Mouse (Mus musculus) testis, postnatal 10 days (tissue): ENCODE data around the gene Clic5.
"Not testable (repeated sequence)": the region's sequence is repeated elsewhere in the genome, so short reads cannot be mapped to it uniquely, and the experiment has no call there.

Source experiments
- DNase-seq: peaks from one replicate; pipeline ENCODE4 v3.0.0; 2021; ENCODE audit warnings: low spot score

Clic5 gene

DNA sequence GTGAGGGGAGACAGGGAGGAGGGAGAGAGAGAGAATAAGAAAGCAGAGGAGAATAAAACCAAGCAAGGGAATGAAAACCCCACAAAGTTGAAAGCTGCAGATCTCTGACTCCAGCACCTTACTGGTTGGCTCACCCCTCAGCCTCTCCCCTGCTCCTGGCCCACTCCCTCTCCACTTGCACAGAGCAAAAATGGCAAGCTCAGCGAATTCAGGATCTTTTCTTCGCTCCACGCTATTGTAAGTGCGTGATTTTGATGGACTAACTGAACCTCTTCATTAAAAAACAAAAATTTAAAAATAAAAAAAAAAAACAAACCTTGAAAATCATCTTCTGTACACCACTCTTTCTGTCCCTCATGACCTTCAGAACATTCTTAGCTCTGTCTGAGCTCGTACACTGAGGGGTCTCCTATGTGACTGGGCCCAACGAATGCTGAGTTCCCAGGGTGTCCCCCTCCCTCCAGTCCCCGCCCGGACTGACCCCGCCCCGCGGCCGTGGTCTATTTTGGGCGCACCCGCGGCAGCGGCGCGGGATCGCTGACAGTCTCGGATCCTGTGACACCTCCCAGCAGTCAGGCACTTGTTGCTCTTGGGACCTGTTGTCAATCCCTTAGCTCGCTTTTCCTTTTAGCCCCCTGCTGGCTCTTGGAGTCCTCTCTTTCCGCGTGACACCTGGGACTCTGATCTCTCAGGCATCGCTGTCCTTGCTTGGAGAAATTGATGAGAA lies at the start of gene Clic5:
TSS of gene Clic5 (plus strand) at position 543 of the 727 bp plus-strand sequence.
- peak; percentile 57 for DNase-seq

DNA sequence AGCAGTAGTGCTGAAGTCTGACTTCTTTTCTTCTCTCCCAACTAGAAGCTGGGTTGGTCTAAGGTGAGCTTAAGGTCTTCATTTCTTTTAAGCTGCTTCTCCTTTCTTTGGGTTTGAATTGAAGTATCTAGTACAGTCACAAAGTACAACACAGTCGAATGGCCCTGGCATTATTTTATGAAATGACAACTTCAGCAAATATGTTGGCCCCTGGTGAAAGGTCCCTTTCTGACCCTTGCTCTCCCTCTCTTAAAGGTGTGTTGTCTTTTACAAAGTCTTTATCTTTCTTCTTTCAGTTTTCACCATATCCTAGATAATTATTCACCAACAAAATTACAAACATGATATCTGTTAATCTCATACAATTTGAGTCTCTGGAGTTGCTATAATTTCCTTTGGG lies 42.6 kb upstream of the Clic5 start:
- DNase-seq, result no peak

DNA sequence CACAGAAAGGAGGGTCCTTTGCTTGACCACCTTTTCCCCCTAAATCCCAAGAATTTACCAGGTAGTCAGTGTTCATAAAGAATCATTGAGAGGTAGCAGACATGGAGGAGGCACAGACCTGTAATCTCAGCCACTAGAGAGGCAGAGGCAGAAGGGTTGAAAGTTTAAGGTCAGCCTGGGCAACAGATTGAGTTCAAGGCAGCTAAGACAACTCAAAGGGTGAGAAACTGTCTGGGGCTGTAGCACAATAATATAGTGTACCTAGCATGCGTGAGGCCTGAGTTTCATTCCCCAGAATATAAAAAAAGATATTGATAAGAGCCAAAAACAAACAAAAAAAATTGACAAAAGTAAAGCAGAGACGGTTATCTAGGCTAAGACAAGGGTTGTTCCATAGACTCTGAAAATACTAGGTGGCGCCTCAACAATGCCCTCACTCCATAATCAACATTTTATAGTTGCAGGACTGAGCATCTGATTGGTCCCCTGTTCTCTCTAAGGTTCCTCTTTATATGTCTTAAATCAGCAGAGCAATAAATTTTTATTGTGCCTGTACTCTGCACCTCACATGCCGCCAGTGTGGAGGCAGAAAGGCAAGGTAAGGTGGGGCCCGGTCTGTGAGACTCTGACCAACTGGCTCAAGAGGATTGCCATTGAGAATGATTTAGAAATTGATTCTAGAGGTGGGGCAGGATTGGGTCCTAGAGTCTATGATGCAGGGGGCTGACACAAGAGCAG lies 40.1 kb upstream of the Clic5 start:
- no peak for DNase-seq

DNA sequence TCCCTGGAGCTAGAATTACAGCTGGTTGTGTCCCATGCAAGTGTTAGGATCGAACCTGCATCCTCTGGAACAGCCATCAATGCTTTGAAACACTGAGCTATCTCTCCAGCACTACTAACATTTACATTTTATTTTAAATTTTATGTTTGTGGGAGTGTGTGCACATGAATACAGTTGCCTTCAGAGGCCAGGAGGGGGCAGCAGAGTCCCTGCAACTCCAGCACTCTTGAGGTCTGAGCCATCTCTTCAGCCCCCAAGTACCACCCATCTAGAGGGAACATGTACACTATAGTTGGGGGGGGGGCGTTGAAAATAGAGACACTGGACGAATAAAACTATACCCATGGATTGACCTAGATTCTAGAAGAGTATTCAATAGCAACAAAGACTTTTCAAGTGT lies 37.3 kb upstream of the Clic5 start:
- DNase-seq, result peak; percentile 72

DNA sequence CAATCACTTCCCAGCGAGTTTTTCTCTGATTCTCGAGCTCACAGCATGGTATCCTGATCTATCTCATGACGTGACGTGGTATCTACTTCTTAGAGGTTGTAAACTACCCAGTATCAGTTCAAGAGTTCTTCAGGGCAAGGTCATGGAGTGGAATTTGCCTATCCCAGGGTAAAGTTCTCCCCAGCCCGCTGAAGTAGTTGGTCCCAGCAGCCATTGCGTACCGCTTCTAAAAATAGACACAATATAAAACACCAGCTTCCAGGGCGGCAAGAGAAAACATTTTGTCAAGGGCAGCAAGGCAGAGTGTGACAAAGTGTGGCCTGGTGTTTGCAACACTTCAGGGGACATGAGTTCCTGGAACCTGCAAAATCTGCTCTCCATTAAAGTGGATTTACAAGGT lies 36.5 kb upstream of the Clic5 start:
- no peak for DNase-seq

DNA sequence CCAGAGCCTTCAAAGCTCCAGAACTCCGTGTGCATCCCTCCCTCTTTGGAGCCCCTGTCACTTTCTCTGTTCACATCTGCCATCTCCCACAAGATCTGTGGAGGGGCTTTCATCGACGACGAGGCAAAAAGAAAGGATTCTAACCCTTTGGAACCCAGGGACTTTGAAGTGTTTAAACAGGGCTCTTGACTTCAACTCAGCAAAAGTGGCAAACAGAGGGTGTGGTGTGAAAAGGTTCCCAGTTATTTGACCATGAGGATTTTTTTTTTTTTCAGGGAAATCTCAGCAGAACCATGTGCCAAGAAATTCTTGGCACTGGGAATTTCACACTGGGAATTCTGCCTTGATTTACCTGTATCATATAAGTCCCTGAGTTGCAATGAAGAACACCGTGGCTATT lies 34.5 kb upstream of the Clic5 start:
- DNase-seq, result no peak

DNA sequence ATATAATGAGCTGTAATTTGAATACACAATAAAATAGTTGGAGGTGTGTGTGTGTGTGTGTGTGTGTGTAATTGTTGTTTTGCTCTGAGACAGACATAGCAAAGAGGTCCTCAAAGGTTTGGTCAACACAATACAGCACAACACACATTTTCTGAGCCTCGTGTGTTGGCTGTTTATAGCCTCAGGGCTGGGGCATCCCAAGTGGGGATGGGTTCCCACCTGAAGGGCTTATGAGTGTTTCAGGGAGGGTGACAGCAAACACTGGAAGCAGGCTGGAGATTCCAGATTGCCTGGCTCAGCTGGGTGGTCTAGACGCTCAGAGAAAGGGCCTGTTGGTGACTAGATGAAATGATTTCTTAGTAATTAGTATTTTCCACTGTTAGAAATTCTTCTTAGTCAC lies 33.2 kb upstream of the Clic5 start:
- DNase-seq, result no peak

DNA sequence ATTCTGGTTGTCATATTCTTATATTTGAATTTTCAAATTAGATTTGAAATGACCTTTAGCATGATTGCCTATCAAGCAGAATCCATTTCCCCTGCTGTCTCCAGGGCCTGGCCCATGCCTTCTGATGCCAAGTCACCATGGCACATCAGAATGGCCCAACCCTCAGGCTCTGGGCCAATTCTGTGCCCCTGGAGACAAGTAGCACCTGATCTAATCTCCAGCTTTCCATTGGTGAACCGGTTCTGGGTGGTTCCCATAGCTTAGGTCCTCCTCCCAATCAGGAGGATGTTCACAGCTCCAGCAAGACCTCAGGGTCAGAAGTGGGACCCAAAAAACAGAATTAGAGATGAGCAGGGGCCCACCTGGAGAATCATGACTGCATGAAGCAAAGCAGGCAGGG lies 30.2 kb upstream of the Clic5 start:
- no peak for DNase-seq

DNA sequence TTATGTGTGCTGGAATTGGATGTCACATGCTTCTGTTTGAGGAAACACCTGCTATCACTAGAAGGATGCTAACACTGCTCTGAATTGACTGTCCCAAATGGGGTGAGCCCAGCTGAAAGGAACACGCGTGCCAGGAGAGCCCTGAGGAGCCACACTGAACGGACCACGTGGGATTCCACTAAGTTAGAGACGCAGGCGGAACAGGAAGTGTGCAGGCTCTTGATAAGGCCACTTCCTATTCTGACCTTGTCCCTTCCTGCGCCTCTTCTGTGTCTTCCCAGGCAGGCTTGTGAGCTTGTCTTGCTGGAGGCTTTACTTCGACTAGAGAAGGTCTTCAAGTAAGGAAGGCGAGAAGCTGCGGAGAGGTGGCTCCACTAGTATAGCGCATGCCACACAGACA lies 27.9 kb upstream of the Clic5 start:
- DNase-seq, result no peak

DNA sequence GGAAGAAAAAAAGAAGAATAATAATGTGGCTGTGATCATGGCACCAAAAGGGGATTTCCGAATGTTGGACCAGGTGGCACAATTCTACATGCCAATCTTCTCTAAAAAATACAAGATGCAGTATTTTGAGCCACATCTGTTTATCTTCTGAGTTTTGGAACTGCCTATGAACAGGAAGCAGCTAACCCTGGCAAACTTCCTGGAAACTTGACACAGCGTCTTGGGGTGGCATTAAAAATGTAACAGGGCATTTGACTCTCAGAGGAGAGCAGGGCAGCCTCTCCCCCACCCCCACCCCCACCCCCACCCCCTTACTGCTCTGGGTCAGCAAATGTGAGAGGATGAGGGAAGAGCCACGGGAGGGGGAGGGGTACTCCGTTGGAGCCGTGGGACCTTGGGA lies 25.9 kb upstream of the Clic5 start:
- DNase-seq, result no peak

DNA sequence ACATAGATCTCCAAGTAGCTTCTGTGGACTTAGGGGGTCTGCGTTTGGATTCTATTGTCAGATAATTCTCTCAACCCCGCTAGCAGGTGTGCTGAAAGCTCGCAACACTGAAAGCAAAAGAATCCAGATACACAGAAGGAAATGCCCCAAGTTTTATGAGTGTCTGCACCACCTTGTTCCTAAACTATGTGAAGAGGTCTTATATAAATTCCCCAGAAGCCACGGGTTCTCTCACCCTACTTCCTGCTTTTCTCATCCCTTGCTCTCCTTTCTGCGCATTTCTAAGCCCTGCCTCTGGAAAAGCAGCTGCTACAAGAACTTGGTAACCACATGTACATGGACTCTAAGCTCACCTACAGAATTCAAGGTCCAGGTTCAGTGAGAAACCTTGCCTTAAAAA lies 25.4 kb upstream of the Clic5 start:
- no peak for DNase-seq

DNA sequence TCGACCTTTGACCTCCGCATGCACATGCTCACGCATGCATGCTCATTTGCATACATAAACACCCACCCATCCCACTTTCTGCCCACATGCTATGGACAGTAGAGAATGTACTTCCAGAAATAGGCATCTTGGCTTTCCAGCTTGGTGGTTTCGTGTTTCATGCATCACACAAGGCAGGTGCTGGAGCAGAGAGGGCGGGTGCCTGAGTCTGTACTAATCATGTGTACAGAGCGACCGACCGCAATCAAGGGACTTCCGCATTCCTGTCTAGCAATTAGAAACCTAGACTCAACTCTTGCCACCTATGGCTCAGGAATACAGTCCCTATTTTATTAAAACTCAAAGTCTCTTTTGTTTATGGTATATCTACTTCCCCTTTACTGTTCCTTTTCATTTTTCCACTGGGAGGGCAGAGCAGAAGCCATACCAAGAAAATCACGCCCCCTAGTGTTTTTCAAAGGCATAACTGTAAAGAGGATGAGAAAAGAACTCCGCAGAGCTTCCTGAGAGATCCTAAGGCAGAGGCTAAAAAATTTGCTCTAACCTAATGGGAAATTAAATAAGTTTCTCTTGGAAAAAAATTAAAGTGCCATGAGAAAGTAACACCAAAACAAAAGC lies 22.5 kb upstream of the Clic5 start:
- no peak for DNase-seq

DNA sequence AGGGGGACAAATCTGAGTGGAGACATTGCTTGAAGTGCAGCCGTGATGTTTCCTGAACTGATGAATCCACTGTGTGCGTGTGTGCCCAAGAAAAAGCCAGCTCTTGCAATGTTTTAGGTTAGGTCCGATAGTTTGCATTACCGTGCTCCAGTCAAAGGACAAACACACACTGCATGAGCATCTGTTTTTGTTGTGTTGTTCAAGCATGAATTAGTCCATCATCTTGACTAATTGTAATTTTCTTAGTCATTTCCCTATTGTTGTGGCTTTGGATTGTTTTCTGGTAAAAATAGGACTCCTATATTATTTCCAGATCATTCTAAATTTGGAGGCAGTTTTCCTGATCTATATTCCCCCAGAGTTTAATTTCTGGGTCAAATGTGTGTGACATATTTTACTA lies 18.7 kb upstream of the Clic5 start:
- no peak for DNase-seq

DNA sequence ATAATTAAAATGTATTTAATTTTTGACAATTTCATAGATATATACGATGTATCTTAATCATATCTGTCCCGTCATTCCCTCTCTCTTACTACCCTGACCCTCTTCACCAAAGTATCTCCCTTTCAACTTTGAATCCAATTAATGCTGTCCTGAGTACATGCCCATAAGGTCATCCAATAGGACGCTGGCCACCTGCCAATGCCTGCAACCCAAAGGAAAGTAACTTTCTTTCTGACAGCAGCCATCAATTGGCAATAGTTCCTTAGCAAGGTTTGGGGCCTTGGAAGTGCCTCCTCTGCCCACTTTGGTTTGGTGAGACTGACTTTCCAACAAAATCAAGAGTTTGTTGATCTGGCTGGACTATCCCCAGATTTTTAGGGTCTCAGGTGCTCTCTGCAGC lies 18.1 kb upstream of the Clic5 start:
- DNase-seq, result no peak

DNA sequence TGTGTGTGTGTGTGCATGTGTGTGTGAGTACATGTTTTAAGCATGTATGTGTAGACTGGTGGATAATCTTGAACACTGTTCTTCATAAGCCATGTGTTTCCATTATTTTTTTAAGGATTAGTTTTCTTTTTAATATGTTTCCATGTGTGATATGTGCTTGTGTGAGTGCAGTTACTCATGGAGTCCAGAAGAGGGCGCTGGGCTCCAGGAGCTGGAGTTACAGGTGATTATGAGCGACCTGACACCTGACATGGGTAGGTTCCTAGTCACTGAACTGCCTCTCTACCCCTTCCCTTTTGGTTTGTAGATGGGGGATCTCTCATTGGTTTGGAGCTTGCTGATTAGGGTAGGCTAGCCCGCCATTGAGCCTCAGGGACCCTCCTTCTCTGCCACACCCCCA lies 16.5 kb upstream of the Clic5 start:
- no peak for DNase-seq

DNA sequence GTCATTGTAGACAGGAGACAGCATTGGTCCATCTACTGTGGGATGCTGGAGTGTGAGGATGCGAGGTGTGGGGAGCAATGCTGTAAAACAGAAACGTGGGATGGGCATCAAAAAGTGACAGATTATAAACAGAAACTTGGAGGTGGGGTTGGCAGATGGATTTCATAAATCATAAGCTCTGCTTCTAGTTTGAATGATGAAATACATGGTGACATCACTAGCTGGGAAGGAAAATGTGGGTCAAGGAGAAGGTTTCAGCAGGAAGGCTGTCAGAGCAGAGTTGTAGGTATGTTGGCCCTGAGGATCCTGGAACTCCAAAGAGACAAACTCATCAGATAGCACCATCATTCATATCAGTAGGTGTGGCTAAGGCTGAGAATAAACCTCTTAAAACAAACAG lies 15.0 kb upstream of the Clic5 start:
- DNase-seq, result no peak

DNA sequence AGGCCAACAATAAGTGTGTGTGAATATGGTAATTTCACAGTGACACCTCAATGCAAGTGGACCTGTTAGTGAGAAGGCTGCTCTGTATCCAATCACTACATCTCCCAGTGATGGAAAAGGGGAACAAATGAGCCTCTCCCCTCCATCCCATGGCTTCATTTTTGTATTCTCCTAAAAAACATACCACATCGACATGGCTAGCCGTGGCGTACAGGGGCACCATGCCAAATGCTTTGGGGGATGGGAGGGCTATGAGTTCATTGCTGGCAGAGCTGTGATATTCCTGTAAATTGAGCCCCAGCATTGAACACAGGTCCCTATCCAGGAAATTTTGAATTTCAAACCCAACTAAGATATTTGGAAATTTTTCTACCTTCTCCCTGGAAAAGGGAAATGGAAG lies 11.1 kb upstream of the Clic5 start:
- DNase-seq, result no peak

DNA sequence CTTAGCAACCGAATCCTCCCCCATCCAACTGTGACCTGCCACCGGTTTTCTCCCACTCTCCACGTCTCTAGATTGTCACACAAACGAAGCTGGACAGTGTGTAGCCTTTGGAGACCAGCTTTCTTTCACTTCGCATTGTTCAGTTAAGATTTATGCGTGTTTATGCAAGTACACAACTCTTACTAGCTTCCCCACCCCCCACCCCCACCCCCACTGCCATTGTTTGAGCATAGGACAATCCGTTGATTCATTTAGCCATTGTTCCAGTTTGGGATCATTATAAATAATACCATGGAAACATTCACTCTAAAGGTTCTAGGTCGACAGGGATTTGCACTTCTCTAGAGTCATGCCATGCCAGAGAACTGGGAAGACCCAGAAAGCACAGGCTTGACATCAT lies 7.0 kb upstream of the Clic5 start:
- DNase-seq, result no peak

DNA sequence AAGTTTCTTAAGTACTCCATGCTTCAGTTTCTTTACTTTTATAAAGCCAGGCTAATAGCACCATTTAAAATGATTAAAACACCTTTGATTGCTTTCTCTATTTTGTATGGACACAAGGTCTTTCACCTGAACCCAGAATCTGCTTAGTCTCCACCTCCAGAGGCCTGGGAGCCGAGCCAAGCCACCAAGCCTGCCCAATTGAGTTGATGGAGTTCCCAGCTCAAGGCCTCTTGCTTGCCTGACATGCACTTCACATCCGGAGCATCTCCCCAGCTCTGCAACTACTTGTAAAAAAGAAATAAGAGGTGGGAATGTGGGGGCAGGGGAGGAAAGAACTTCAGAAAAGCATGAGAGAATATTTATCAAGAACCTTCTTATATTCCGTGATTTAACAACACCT lies 1.5 kb upstream of the Clic5 start:
- no peak for DNase-seq

DNA sequence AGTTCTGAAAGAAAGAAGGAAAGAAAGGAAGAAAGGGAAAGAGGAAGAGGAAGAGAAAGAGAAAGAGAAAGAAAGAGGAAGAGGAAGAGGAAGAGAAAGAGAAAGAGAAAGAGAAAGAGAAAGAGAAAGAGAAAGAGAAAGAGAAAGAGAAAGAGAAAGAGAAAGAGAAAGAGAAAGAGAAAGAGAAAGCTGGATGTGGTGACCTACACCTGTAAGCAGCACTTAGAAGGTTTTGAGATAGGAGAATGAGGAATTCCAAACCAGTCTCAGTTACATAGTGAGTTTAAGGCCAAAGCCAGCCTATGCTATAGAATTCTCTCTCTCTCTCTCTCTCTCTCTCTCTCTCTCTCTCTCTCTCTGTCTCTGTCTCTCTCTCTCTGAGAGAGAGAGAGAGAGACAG lies 847 bp upstream of the Clic5 start:
- not testable (repeated sequence) for DNase-seq

DNA sequence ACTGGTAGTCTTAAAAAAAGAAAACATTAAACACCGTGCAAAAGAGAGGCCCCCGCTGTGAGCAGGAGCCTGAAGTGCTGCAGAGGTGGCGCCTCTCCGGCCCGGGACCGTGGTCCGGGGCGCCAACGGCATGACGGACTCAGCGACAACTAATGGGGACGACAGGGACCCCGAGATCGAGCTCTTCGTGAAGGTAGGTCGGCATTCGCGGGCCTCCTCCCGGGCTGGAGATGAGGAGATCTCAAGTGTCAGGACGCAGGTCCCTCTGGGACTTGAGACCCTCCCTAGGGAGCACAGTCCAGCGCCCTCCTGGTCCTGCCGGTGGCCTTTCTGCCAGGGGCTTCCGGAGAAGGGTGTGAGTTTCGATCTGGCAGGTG lies 373 bp downstream of the Clic5 start:
- no peak for DNase-seq

DNA sequence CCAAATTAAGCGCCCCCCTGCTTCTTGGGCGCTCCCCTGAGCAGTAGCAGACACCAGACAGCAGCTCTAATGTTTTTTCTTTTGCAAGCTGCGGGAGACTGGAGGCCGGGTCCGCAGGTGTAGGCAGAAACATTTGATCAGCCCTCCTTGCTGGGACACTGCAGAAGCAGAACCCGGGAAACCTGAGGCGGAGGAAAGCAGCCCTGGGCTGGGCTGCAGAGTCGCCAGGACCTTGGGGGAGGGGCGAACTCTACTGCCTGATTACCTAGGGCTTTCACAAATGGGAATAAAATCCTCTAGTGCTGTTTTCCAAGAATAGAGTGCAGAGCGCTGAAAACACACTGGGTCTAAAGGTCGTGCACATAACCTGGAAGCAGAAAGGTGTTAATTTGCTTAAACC lies 1.3 kb downstream of the Clic5 start:
- peak; percentile 51 for DNase-seq

DNA sequence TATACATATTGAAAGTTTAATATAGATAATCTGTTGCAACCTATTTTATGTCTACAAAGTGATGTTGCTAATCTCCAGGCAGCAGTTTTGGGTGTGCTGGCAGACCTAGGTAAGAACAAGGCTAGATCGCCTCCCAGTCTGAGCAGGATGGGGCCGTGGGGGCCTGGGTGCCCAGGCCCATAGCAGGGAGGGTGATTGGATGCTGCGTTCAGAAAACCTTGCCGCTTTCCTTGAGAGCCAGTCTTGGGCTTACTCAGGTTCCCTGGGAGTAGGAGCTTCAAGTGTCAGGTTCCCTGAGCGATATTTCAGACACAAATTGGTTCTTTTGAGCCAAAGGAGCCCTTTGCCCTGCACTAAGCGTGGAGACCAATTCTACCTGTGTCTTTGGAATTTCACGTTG lies 1.9 kb downstream of the Clic5 start:
- no peak for DNase-seq

DNA sequence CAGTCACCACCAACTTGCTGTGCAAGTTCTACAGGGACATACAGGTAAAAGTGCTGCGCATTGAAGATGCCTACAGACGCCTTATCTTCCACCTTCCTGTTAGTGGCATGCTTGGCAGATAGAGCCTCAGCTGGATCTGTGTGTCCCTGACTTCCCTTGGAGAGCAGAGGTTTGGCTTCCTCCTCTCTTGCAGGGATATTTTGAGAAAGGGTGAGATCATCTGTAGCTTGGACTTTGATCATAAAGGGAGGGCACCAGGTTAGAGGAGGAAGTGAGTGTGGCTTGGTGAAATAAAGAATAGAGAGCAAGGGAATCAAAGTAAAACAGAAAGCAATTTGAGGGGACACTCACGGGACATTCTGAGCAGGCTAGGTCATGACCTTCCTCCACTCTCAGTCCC lies 4.6 kb downstream of the Clic5 start:
- DNase-seq, result no peak
